11 mouse cellular contexts compared by ENCODE assay signal in genomic region chr17:46589635-46590314, GRCm38 (mm10). TPM values are rescaled to one million over a fixed set of nuclear protein-coding genes. Genes with fewer than 3 reads are reported as not detected.
DNase-seq lines count a peak whose midpoint lies in the region; ATAC-seq and TF ChIP-seq lines count a peak whose summit lies in the region.
"Had no signal": no experiment of that assay in that cellular context is flagged by ENCODE, and none has a peak within 500 bp of the region (broad histone marks: within the 10 kb centered on the region; RNA-seq: fewer than 3 reads in every experiment).

No protein-coding gene starts in this region.

- no peaks in the 10 kb centered on the region for H3K9me3 ChIP-seq in G1E (replicated peaks)

- peaks cover 20% of the 10 kb centered on the region; the same call in 1 of the 2 replicates for H3K27me3 ChIP-seq in G1E (ENCODE audit: insufficient read depth, low read length)
- H3K27me3 ChIP-seq: CH12.LX had no signal

- no peak for TF ChIP-seq CTCF in G1E (IDR thresholded peaks at IDR 0.05; ENCODE audit: low read depth, low read length)
- TF ChIP-seq CTCF in embryonic fibroblast, embryonic 13.5 days (IDR thresholded peaks at IDR 0.05; ENCODE audit: borderline replicate concordance, insufficient read depth, low read length): no peak

- no peak for ATAC-seq in G1E (ENCODE audit: extremely low read depth, insufficient number of reproducible peaks, low FRiP score, poor library complexity, severe bottlenecking)

- H3K4me3 ChIP-seq in G1E (ENCODE audit: low read depth, low read length): peak overlapping the region; percentile 9; the same call in 1 of the 2 replicates
- H3K4me3 ChIP-seq in embryonic fibroblast, embryonic 13.5 days (ENCODE audit: insufficient read depth, low read length): no peak overlapping the region

- H3K4me1 ChIP-seq in G1E (ENCODE audit: insufficient read depth, low read depth, low read length): no peaks in the 10 kb centered on the region
- H3K4me1 ChIP-seq in embryonic fibroblast, embryonic 13.5 days (ENCODE audit: control insufficient read depth, insufficient read depth, low read length): peaks cover 6% of the 10 kb centered on the region; the same call in 1 of the 2 replicates

- no peak for TF ChIP-seq POLR2A in embryonic fibroblast, embryonic 13.5 days (IDR thresholded peaks at IDR 0.05; ENCODE audit: low read depth, low read length)

- DNase-seq in kidney, adult 9 months: peak; percentile 26
- no peak for DNase-seq in kidney, postnatal 10 days
- DNase-seq in G1E (ENCODE audit: low spot score) (no peak), adipocyte (ENCODE audit: low spot score) (peak; percentile 16)
- no peak for DNase-seq in adrenal gland, adult (ENCODE audit: inconsistent age in 2 of 2, low spot score in 1 of 2)
- no peak for DNase-seq in testis, postnatal 10 days (ENCODE audit: low spot score)
- DNase-seq: spleen, adult 18-20 months; thymus, postnatal 4 days had no signal

- H3K27ac ChIP-seq in embryonic fibroblast, embryonic 13.5 days (ENCODE audit: insufficient read depth, low read length): 0 out of 2 replicates have a peak overlapping the region, but pooled peaks have one; percentile 14
- H3K27ac ChIP-seq: macrophage had no signal

- H3K36me3 ChIP-seq in G1E (replicated peaks): no peaks in the 10 kb centered on the region

RNA-seq across cellular contexts. Expression of gene Srf, which starts 33.8 kb away (rescaled TPM):
- total RNA-seq in G1E (2014; fragmentation: Nextera tagmentation): 52.7 and 60.3 TPM in 2 replicates
- 18.4 and 22.7 TPM in 2 replicates for total RNA-seq in G1E (2017)
- polyA plus RNA-seq in G1E (2012): 113 and 114 TPM in 2 replicates
- polyA plus RNA-seq in embryonic fibroblast, embryonic 13.5 days (2011; ENCODE audit: insufficient read length, low read depth, missing spikeins): 50.9 and 61.2 TPM in 2 replicates

RNA-seq across cellular contexts. Expression of gene Ptk7, which starts 39.5 kb away (rescaled TPM):
- total RNA-seq in G1E (2014; fragmentation: Nextera tagmentation) (not detected in 2 replicates), G1E (2017) (0.05 TPM in 1 of 2 replicates, not detected in the other)
- polyA plus RNA-seq in G1E (2012): 0.01 TPM in 1 of 2 replicates, not detected in the other
- polyA plus RNA-seq in embryonic fibroblast, embryonic 13.5 days (2011; ENCODE audit: insufficient read length, low read depth, missing spikeins): 145 and 172 TPM in 2 replicates

RNA-seq across cellular contexts. Expression of gene Cul9, which starts 43.6 kb away (rescaled TPM):
- total RNA-seq in G1E (2014; fragmentation: Nextera tagmentation): 0.24 and 0.45 TPM in 2 replicates
- total RNA-seq in G1E (2017): 0.76 and 0.81 TPM in 2 replicates
- polyA plus RNA-seq in G1E (2012): 0.66 and 0.70 TPM in 2 replicates
- polyA plus RNA-seq in embryonic fibroblast, embryonic 13.5 days (2011; ENCODE audit: insufficient read length, low read depth, missing spikeins): 5.7 and 8.6 TPM in 2 replicates

RNA-seq across cellular contexts. Expression of gene Klc4, which starts 56.0 kb away (rescaled TPM):
- total RNA-seq in G1E (2014; fragmentation: Nextera tagmentation) (1.3 and 2.1 TPM in 2 replicates), G1E (2017) (8.9 and 10.2 TPM in 2 replicates)
- polyA plus RNA-seq in G1E (2012): 11.7 and 12.3 TPM in 2 replicates
- 6.5 and 7.2 TPM in 2 replicates for polyA plus RNA-seq in embryonic fibroblast, embryonic 13.5 days (2011; ENCODE audit: insufficient read length, low read depth, missing spikeins)

RNA-seq across cellular contexts. Expression of gene Mrpl2, which starts 56.3 kb away (rescaled TPM):
- total RNA-seq in G1E (2014; fragmentation: Nextera tagmentation) (44.7 and 59.4 TPM in 2 replicates), G1E (2017) (76.3 and 107 TPM in 2 replicates)
- polyA plus RNA-seq in G1E (2012): 853 and 1,060 TPM in 2 replicates
- 33.5 and 45.2 TPM in 2 replicates for polyA plus RNA-seq in embryonic fibroblast, embryonic 13.5 days (2011; ENCODE audit: insufficient read length, low read depth, missing spikeins)

Comparison
In these comparisons a context has a peak if more than half of its experiments do, and no peak if none do; other contexts are left out.
1. DNase-seq: peak in kidney, adult 9 months (single experiment) and adipocyte (single experiment); none in kidney, postnatal 10 days (single experiment), G1E (single experiment), adrenal gland, adult (0 of 2) and testis, postnatal 10 days (single experiment).
2. RNA of gene Ptk7, which starts 39.5 kb away (polyA plus RNA-seq): 145 to 172 TPM in embryonic fibroblast, embryonic 13.5 days; 0.01 TPM in G1E; every median in the first group is over 100 times any median in the second.